ENCODE assay signal across 23 mouse cellular contexts in the genomic region with DNA sequence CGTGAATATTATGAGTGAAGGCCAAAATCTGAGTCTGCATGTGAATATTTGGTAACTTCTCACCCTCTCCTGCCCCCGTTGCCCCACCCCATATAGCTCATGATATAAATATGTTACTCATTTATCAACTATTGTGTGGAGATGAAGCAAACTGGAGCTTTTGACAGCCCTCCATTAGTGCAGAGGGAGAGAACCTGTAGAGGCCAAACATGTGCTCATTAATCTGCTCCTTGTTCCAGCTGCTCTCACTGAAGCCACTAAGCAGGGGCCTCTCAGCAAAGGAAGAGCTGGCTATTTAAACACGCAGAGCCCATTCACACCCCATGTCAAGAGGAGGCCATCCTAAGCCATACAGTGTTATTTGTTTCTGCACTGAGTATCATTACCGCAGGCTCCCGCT.
DNase-seq lines count a peak whose midpoint lies in the region; ATAC-seq lines count a peak whose summit lies in the region.
"Had no signal": no experiment of that assay in that cellular context is flagged by ENCODE, and none has a peak within 500 bp of the region (broad histone marks: within the 10 kb centered on the region; RNA-seq: fewer than 3 reads in every experiment).

No protein-coding gene starts in this region.

- no peaks in the 10 kb centered on the region for H3K36me3 ChIP-seq in embryonic facial prominence, embryonic 14.5 days (ENCODE audit: control insufficient read depth, insufficient read depth, low read length)
- H3K36me3 ChIP-seq in embryonic facial prominence, embryonic 10.5 days (replicated peaks), result no peaks in the 10 kb centered on the region
- H3K36me3 ChIP-seq in hindbrain, embryonic 11.5 days (ENCODE audit: control insufficient read depth, insufficient read depth, low read length), result no peaks in the 10 kb centered on the region
- H3K36me3 ChIP-seq in hindbrain, embryonic 13.5 days, result no peaks in the 10 kb centered on the region
- H3K36me3 ChIP-seq: embryonic facial prominence, embryonic 12.5 days; G1E; heart, embryonic 10.5 days; intestine, embryonic 15.5 days had no signal

- H3K4me1 ChIP-seq in embryonic facial prominence, embryonic 14.5 days (ENCODE audit: control insufficient read depth, insufficient read depth, low read length), result no peaks in the 10 kb centered on the region
- H3K4me1 ChIP-seq in embryonic facial prominence, embryonic 10.5 days, result no peaks in the 10 kb centered on the region
- H3K4me1 ChIP-seq in hindbrain, embryonic 11.5 days (replicated peaks; ENCODE audit: control insufficient read depth, insufficient read depth, low read length), result no peaks in the 10 kb centered on the region
- no peaks in the 10 kb centered on the region for H3K4me1 ChIP-seq in hindbrain, embryonic 13.5 days (replicated peaks)
- H3K4me1 ChIP-seq: embryonic facial prominence, embryonic 12.5 days; heart, embryonic 10.5 days; intestine, embryonic 15.5 days had no signal

- peak; percentile 62; the same call in 1 of the 2 replicates for ATAC-seq in embryonic facial prominence, embryonic 14.5 days (ENCODE audit: low read depth)
- peak; percentile 63 for ATAC-seq in hindbrain, embryonic 11.5 days (ENCODE audit: low FRiP score)
- ATAC-seq in hindbrain, embryonic 13.5 days (ENCODE audit: low FRiP score), result no peak
- ATAC-seq in activated CD4-positive, CD25-positive, alpha-beta regulatory T cell, adult 4 months, result no peak
- ATAC-seq: CD4-positive, CD25-positive, alpha-beta regulatory T cell, adult 4 months; intestine, embryonic 15.5 days had no signal

- H3K4me2 ChIP-seq in embryonic facial prominence, embryonic 14.5 days (ENCODE audit: low read depth, low read length), result no peak overlapping the region
- no peak overlapping the region for H3K4me2 ChIP-seq in hindbrain, embryonic 11.5 days (replicated peaks; ENCODE audit: low read depth, low read length)
- H3K4me2 ChIP-seq in hindbrain, embryonic 13.5 days, result no peak overlapping the region
- H3K4me2 ChIP-seq: embryonic facial prominence, embryonic 12.5 days; hindbrain, embryonic 14.5 days; intestine, embryonic 15.5 days had no signal

- peak; percentile 23 for DNase-seq in embryonic facial prominence, embryonic 14.5 days (ENCODE audit: low spot score)
- DNase-seq in embryonic facial prominence, embryonic 10.5 days (ENCODE audit: low spot score), result no peak
- DNase-seq in hindbrain, embryonic 11.5 days (ENCODE audit: low spot score), result peak; percentile 13
- peak; percentile 5 for DNase-seq in retina, embryonic 14.5 days (ENCODE audit: low spot score)
- DNase-seq in retina, postnatal 1 day, result no peak
- no peak for DNase-seq in adrenal gland, postnatal 10 days
- DNase-seq: adrenal gland, postnatal 25 days; B cell, adult 2 months; cerebellum, adult 2 months; cerebellum, postnatal 10 days; embryo, embryonic 11 days; gastrocnemius, adult 2 months; gastrocnemius, postnatal 25 days; heart, postnatal 10 days; heart, postnatal 4 days had no signal

- no peak overlapping the region for H3K9ac ChIP-seq in embryonic facial prominence, embryonic 14.5 days (ENCODE audit: low read depth, low read length)
- H3K9ac ChIP-seq in hindbrain, embryonic 11.5 days (ENCODE audit: low read depth, low read length), result no peak overlapping the region
- H3K9ac ChIP-seq in hindbrain, embryonic 13.5 days, result no peak overlapping the region
- H3K9ac ChIP-seq: embryonic facial prominence, embryonic 12.5 days; hindbrain, embryonic 14.5 days; intestine, embryonic 15.5 days had no signal

- H3K9me3 ChIP-seq in embryonic facial prominence, embryonic 14.5 days (ENCODE audit: control insufficient read depth, low read length), result no peaks in the 10 kb centered on the region
- no peaks in the 10 kb centered on the region for H3K9me3 ChIP-seq in embryonic facial prominence, embryonic 10.5 days
- no peaks in the 10 kb centered on the region for H3K9me3 ChIP-seq in hindbrain, embryonic 11.5 days (ENCODE audit: control insufficient read depth, low read length)
- H3K9me3 ChIP-seq in hindbrain, embryonic 13.5 days, result no peaks in the 10 kb centered on the region
- H3K9me3 ChIP-seq: embryonic facial prominence, embryonic 12.5 days; G1E; heart, embryonic 10.5 days; intestine, embryonic 15.5 days had no signal

- H3K27me3 ChIP-seq in embryonic facial prominence, embryonic 14.5 days (replicated peaks; ENCODE audit: control insufficient read depth, insufficient read depth, low read length), result no peaks in the 10 kb centered on the region
- no peaks in the 10 kb centered on the region for H3K27me3 ChIP-seq in embryonic facial prominence, embryonic 10.5 days (replicated peaks; ENCODE audit: low read depth, poor library complexity, severe bottlenecking)
- H3K27me3 ChIP-seq in hindbrain, embryonic 11.5 days (ENCODE audit: control insufficient read depth, insufficient read depth, low read length), result no peaks in the 10 kb centered on the region
- no peaks in the 10 kb centered on the region for H3K27me3 ChIP-seq in hindbrain, embryonic 13.5 days
- H3K27me3 ChIP-seq: embryonic facial prominence, embryonic 12.5 days; intestine, embryonic 15.5 days had no signal

- no peak overlapping the region for H3K27ac ChIP-seq in embryonic facial prominence, embryonic 14.5 days (replicated peaks; ENCODE audit: low read depth, low read length)
- H3K27ac ChIP-seq in embryonic facial prominence, embryonic 10.5 days (replicated peaks), result no peak overlapping the region
- no peak overlapping the region for H3K27ac ChIP-seq in hindbrain, embryonic 11.5 days (ENCODE audit: low read depth, low read length)
- no peak overlapping the region for H3K27ac ChIP-seq in hindbrain, embryonic 13.5 days
- H3K27ac ChIP-seq: embryonic facial prominence, embryonic 12.5 days; gastrocnemius, adult 2 months; heart, embryonic 10.5 days; hindbrain, embryonic 14.5 days; intestine, embryonic 15.5 days had no signal

- 74% methylated on average over 5 of the region's 5 CpGs for WGBS in embryonic facial prominence, embryonic 14.5 days
- WGBS in embryonic facial prominence, embryonic 10.5 days, result 77% methylated on average over 5 of the region's 5 CpGs
- 79% methylated on average over 5 of the region's 5 CpGs for whole genome bisulfite sequencing in hindbrain, embryonic 11.5 days
- 64% methylated on average over 5 of the region's 5 CpGs for WGBS in hindbrain, embryonic 13.5 days

- no peak overlapping the region for H3K4me3 ChIP-seq in embryonic facial prominence, embryonic 14.5 days (ENCODE audit: low read depth, low read length)
- H3K4me3 ChIP-seq in embryonic facial prominence, embryonic 10.5 days, result no peak overlapping the region
- H3K4me3 ChIP-seq in hindbrain, embryonic 11.5 days (ENCODE audit: low read depth, low read length), result no peak overlapping the region
- H3K4me3 ChIP-seq in hindbrain, embryonic 13.5 days, result no peak overlapping the region
- H3K4me3 ChIP-seq: embryonic facial prominence, embryonic 12.5 days; gastrocnemius, adult 2 months; heart, embryonic 10.5 days; intestine, embryonic 15.5 days had no signal

Comparison
In these comparisons a context has a peak if more than half of its experiments do, and no peak if none do; other contexts are left out.
1. ATAC-seq: peak in embryonic facial prominence, embryonic 14.5 days (single experiment) and hindbrain, embryonic 11.5 days (single experiment); none in hindbrain, embryonic 13.5 days (single experiment) and activated CD4-positive, CD25-positive, alpha-beta regulatory T cell, adult 4 months (single experiment).
2. DNase-seq: peak in embryonic facial prominence, embryonic 14.5 days (single experiment), hindbrain, embryonic 11.5 days (single experiment) and retina, embryonic 14.5 days (single experiment); none in embryonic facial prominence, embryonic 10.5 days (single experiment), retina, postnatal 1 day (single experiment) and adrenal gland, postnatal 10 days (single experiment).